Mouse (Mus musculus) testis, adult 2 months (tissue): ENCODE results near the gene Loxl1. TPM values are rescaled to one million over a fixed set of nuclear protein-coding genes. Genes with fewer than 3 reads are reported as not detected.

ENCODE experiments used
- H3K27ac ChIP-seq: fragments of 200-500 bp; 2 replicates; pipeline ENCODE4 v1.5.1; 2012; ENCODE audit warnings: low read depth, low read length; ENCODE audit not compliant: control insufficient read depth, insufficient read depth
- H3K27me3 ChIP-seq: fragments of 200-500 bp; 2 replicates; pipeline ENCODE4 v1.6.1; 2012; ENCODE audit warnings: mild to moderate bottlenecking, low read length, moderate library complexity; ENCODE audit not compliant: control insufficient read depth, insufficient read depth
- H3K36me3 ChIP-seq: fragments of 200-500 bp; 2 replicates; pipeline ENCODE4 v1.6.1; 2012; ENCODE audit warnings: mild to moderate bottlenecking, low read length; ENCODE audit not compliant: control insufficient read depth, insufficient read depth
- H3K4me1 ChIP-seq: fragments of 200-500 bp; 2 replicates; pipeline ENCODE4 v1.6.1; 2012; ENCODE audit warnings: low read length; ENCODE audit not compliant: control insufficient read depth, insufficient read depth
- H3K4me3 ChIP-seq: fragments of 200-500 bp; 2 replicates; pipeline ENCODE4 v1.5.1; 2012; ENCODE audit warnings: low read depth, mild to moderate bottlenecking, low read length, moderate library complexity, mixed read lengths; ENCODE audit not compliant: control insufficient read depth
- CTCF ChIP-seq: fragments of 200-500 bp; IDR thresholded peaks from 2 replicates; pipeline ENCODE4 v1.5.1; 2012; ENCODE audit warnings: low read depth, mild to moderate bottlenecking, inconsistent platforms, low read length, moderate library complexity; ENCODE audit not compliant: control insufficient read depth, insufficient read depth, insufficient replicate concordance
- POLR2A ChIP-seq: fragments of 200-500 bp; IDR thresholded peaks from 2 replicates; pipeline ENCODE4 v1.6.1; 2012; ENCODE audit warnings: low read depth, mild to moderate bottlenecking, inconsistent platforms, low read length, moderate library complexity; ENCODE audit not compliant: control insufficient read depth
- polyA plus RNA-seq: library from polyadenylated mRNA; depleted of rRNA; stranded (reverse); fragments of >200 nt; gene quantifications from 2 replicates; pipeline ENCODE4 v1.2.3, GENCODE M21; 2012; rRNA removed

Loxl1 gene
- polyA plus RNA-seq, 1 experiment: 21.0 TPM

DNA sequence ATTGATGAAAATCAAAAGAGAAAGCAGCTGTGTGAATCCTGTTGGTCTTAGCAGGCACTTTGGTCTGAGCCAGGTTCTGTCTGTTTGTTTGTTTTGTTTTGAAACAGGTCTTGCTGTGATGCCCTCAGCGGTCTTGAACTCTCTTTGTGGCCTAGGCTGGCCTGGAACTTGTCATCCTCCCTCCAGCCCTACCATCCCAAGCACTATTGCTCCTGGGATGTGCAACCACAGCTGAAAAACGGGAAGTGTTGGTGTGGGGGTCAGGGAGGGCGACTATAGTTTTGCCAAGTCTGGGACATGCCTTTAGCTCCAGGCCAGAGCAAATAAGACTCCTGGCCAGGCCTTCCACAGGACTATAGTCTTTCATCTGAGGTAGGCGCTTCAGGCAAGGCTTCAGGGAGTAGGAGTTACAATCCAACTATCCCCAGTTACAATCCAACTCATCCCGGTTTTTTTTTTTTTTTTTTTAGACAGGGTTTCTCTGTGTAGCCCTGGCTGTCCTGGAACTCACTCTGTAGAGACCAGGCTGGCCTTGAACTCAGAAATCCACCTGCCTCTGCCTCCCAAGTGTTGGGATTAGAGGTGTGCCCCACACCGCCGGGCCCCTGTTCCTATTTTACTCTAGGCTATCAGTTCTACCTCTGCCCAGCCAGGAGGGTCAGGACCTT lies 64.1 kb downstream of the Loxl1 start:
- H3K27ac ChIP-seq: peak overlapping the region; percentile 79; the same call in 1 of the 2 replicates
- no peaks in the 10 kb centered on the region for H3K36me3 ChIP-seq
- peaks cover 7% of the 10 kb centered on the region for H3K4me1 ChIP-seq
- TF ChIP-seq CTCF (no peak), POLR2A (no peak)
- H3K27me3 ChIP-seq: no peaks in the 10 kb centered on the region; the same call in 1 of the 2 replicates
- no peak overlapping the region for H3K4me3 ChIP-seq

DNA sequence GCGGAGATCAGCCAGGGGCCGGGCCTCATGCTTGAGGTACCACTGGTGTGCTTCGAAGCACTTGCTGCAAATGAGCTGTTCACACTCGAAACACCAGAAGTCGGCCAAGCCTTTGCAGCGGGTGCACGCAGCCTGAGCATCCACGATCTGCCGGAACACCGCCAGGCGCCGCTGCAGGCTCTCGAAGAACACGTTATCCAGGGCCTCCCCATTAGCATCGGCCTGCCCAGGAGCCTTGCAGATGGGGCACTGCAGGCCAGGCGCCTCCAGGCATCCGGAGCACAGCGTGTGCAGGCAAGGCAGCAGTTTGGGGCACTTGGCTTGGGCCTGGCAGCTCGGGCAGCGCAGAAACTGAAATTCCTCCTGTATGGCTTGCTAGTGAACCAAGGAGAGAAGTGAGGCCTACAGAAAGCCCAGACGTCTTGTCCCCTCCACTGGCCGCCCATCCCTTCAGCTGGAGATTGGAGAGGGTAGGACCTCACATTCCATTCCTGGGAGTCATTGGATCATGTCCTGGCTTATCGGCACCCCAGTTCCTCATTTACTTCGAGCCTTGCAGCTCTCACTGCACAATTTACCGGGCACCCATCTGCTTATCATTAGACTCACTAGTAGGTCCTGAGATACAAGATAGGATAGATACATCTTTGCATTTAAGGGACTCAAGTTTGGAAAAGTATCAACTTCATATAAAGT lies 65.8 kb downstream of the Loxl1 start:
- TF ChIP-seq POLR2A (no peak), CTCF (peak; percentile 55; the same call in 1 of the 2 replicates)
- Histone ChIP-seq H3K27me3 (no peaks in the 10 kb centered on the region; the same call in 1 of the 2 replicates), H3K36me3 (no peaks in the 10 kb centered on the region), H3K4me3 (no peak overlapping the region), H3K4me1 (peaks cover 2% of the 10 kb centered on the region; the same call in 1 of the 2 replicates), H3K27ac (0 out of 2 replicates have a peak overlapping the region, but pooled peaks have one; percentile 3)

DNA sequence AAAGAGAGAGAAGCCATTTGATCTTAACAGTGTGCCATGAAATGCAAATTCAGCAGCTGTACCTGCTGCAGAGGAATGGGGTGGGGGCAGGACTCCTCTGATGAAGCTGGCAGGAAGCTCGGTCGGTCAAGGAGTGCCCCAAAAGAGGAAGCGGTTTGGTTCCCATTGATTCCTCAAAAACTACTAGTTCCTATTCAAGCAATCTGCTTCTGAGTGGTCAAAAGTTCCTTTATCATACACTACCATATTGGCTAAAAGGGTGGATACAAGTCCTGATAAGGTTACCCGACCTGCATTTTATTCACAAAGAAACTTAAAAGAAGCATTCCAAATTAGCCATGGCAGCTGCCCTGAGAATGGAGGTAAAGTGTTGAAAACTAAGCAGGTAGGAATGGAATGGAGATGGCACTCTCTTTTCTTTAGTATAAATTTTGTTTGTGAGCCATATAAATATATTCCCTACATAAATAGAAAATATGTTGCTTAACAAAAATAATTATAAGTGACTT lies 66.8 kb downstream of the Loxl1 start:
- TF ChIP-seq CTCF (no peak), POLR2A (no peak)
- H3K27me3 ChIP-seq: no peaks in the 10 kb centered on the region; the same call in 1 of the 2 replicates
- H3K36me3 ChIP-seq: no peaks in the 10 kb centered on the region
- no peak overlapping the region for H3K27ac ChIP-seq
- H3K4me1 ChIP-seq: peaks cover 2% of the 10 kb centered on the region; the same call in 1 of the 2 replicates
- H3K4me3 ChIP-seq: no peak overlapping the region

DNA sequence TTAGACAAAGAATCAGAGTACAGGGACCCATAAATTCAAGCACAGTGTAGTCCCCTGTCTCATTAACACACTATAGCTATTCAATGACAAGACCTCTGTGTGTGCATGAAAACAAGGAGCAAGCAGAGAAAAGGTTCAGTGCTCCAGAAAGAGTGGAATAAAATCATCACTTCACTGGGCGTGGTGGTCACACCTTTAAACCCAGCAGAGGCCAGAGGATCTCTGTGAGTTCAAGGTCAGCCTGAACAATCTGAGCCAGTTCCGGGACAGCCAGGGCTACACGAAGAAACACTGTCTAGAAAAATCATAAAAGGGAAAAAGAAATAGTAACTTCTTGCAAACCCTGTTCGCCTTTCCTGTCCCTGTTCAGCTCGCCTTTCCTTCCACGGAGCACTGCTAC lies 69.3 kb downstream of the Loxl1 start:
- no peaks in the 10 kb centered on the region for H3K27me3 ChIP-seq
- no peak overlapping the region for H3K27ac ChIP-seq
- no peak for TF ChIP-seq POLR2A
- TF ChIP-seq CTCF: no peak
- peaks cover 2% of the 10 kb centered on the region; the same call in 1 of the 2 replicates for H3K4me1 ChIP-seq
- no peaks in the 10 kb centered on the region for H3K36me3 ChIP-seq
- H3K4me3 ChIP-seq: no peak overlapping the region

DNA sequence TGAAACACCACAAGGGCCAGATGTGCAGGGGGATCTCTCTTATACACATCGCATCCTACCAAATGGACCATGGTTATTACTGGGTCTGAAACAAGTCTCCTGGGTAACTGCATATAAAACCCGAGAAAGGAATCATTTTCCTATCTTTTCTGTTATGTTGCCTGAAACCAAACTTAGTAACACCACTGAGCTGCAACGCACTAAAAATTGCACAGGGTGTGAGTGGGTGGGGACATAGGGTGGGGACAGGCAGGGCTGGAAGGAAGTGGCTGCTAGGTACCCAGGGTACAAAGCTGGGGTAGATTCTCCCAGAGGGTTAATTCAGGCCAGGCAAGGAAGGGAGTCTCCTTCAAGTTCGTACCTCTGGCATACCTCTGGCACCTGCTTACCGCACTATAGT lies 70.3 kb downstream of the Loxl1 start:
- Histone ChIP-seq H3K27ac (no peak overlapping the region), H3K36me3 (no peaks in the 10 kb centered on the region), H3K4me3 (no peak overlapping the region), H3K4me1 (peaks cover 2% of the 10 kb centered on the region; the same call in 1 of the 2 replicates), H3K27me3 (no peaks in the 10 kb centered on the region)
- no peak for TF ChIP-seq CTCF
- TF ChIP-seq POLR2A: no peak

DNA sequence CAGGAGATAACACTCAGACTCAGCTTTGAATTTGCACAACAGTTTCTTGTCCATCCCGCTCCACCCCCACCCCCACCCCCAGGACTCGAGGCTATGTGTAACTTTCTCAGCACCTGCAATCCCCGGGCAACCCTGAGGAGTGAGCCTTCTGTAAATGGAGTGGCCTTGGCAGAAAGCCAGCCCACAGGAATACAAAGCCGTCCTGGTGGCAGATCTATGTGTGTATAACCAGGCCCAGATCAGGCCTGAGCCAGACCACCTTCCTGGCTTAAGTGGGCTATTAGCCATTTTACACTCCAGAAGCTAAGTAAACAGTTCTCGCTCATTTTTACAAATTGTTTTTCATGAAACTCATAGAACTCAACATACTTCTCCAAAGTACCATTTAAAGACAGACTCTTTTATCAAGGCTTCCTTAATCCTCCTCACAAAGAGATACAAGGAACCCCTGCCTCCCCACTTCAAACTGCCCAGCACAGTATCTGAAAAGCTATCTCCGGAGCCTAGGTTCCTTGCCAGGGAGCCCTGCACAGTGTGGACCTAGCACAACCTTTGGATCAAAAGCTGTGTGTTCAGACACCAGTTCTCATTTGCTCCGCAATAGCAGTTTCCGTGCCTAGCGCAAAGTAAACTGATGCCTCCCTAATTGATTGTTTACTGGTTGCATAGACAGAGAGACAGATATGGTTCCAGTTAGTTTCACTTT lies 71.1 kb downstream of the Loxl1 start:
- no peaks in the 10 kb centered on the region for H3K4me1 ChIP-seq
- no peaks in the 10 kb centered on the region for H3K36me3 ChIP-seq
- no peak overlapping the region for H3K4me3 ChIP-seq
- no peaks in the 10 kb centered on the region for H3K27me3 ChIP-seq
- TF ChIP-seq POLR2A: no peak
- no peak for TF ChIP-seq CTCF
- H3K27ac ChIP-seq: no peak overlapping the region

Other genes with a start within 250 kb of the Loxl1 start
- 3.9 and 6.4 TPM in 2 replicates for gene Stra6, start 249.4 kb downstream of the Loxl1 start, polyA plus RNA-seq
- gene Ccdc33, start 194.4 kb downstream of the Loxl1 start, polyA plus RNA-seq: 97.2 and 107 TPM in 2 replicates
- gene Islr, start 108.9 kb downstream of the Loxl1 start, polyA plus RNA-seq: 5.6 and 8.4 TPM in 2 replicates
- gene Islr2, start 108.9 kb downstream of the Loxl1 start, polyA plus RNA-seq: 5.1 and 5.2 TPM in 2 replicates
- gene Pml, start 63.4 kb downstream of the Loxl1 start, polyA plus RNA-seq: 1.8 and 2.9 TPM in 2 replicates
- gene Stoml1, start 60.0 kb downstream of the Loxl1 start, polyA plus RNA-seq: 11.0 and 11.5 TPM in 2 replicates
- gene Tbc1d21, start 57.3 kb upstream of the Loxl1 start, polyA plus RNA-seq: 228 and 233 TPM in 2 replicates
- 1.4 and 1.9 TPM in 2 replicates for gene Insyn1, start 175.4 kb upstream of the Loxl1 start, polyA plus RNA-seq
- 0.61 and 1.3 TPM in 2 replicates for gene Cd276, start 242.3 kb upstream of the Loxl1 start, polyA plus RNA-seq